Mouse (Mus musculus) cerebral cortex, adult 2 months (tissue): ENCODE data around the gene Add3.

Experiments
- WGBS: fragments of 180-500 bp; shearing (Covaris S2); methylation state at CpG from one replicate; pipeline ENCODE4 v1.1.7; 2018; 5-methylcytosine and 5-hydroxymethylcytosine counted together

Add3 gene

GRCm38 (mm10) chr19:53166367-53166766 is 26.1 kb downstream of the Add3 start:
- 64% methylated on average over 10 of the region's 10 CpGs for WGBS

- 71% methylated on average over 5 of the region's 5 CpGs for WGBS
Measured at GRCm38 (mm10) chr19:53168576-53168975, 28.3 kb downstream of the Add3 start.

- WGBS: 69% methylated on average over 5 of the region's 5 CpGs
Measured at GRCm38 (mm10) chr19:53170651-53171050, 30.4 kb downstream of the Add3 start.

- WGBS: 81% methylated on average over 2 of the region's 2 CpGs
Measured at GRCm38 (mm10) chr19:53174034-53174433, 33.8 kb downstream of the Add3 start.

- WGBS: 80% methylated on average over 5 of the region's 5 CpGs
Measured at GRCm38 (mm10) chr19:53175550-53175949, 35.3 kb downstream of the Add3 start.

GRCm38 (mm10) chr19:53176518-53176917 is 36.3 kb downstream of the Add3 start:
- WGBS: 82% methylated on average over 4 of the region's 4 CpGs

- WGBS: 81% methylated on average over 20 of the region's 20 CpGs
Measured at GRCm38 (mm10) chr19:53178611-53179528, 38.6 kb downstream of the Add3 start.

GRCm38 (mm10) chr19:53180168-53180803 is 40.0 kb downstream of the Add3 start:
- 49% methylated on average over 12 of the region's 12 CpGs for WGBS

- 61% methylated on average over 19 of the region's 19 CpGs for WGBS
Measured at GRCm38 (mm10) chr19:53181003-53181861, 41.0 kb downstream of the Add3 start.

GRCm38 (mm10) chr19:53183620-53184019 is 43.4 kb downstream of the Add3 start:
- 54% methylated on average over 9 of the region's 9 CpGs for WGBS

- WGBS: 44% methylated on average over 10 of the region's 10 CpGs
Measured at GRCm38 (mm10) chr19:53184216-53184615, 44.0 kb downstream of the Add3 start.

- 69% methylated on average over 5 of the region's 5 CpGs for WGBS
Measured at GRCm38 (mm10) chr19:53184911-53185310, 44.7 kb downstream of the Add3 start.

- 57% methylated on average over 8 of the region's 8 CpGs for WGBS
Measured at GRCm38 (mm10) chr19:53185486-53186134, 45.4 kb downstream of the Add3 start.

GRCm38 (mm10) chr19:53186456-53186855 is 46.2 kb downstream of the Add3 start:
- WGBS: 77% methylated on average over 4 of the region's 4 CpGs

- 72% methylated on average over 7 of the region's 7 CpGs for WGBS
Measured at GRCm38 (mm10) chr19:53187533-53187932, 47.3 kb downstream of the Add3 start.

- 78% methylated on average over 6 of the region's 6 CpGs for WGBS
Measured at GRCm38 (mm10) chr19:53188186-53188585, 47.9 kb downstream of the Add3 start.

GRCm38 (mm10) chr19:53188724-53189220 is 48.5 kb downstream of the Add3 start:
- WGBS: 87% methylated on average over 5 of the region's 5 CpGs

GRCm38 (mm10) chr19:53189736-53190135 is 49.5 kb downstream of the Add3 start:
- 62% methylated on average over 3 of the region's 3 CpGs for WGBS

- WGBS: 66% methylated on average over 3 of the region's 3 CpGs
Measured at GRCm38 (mm10) chr19:53190232-53190631, 50.0 kb downstream of the Add3 start.

GRCm38 (mm10) chr19:53191867-53192487 is 51.7 kb downstream of the Add3 start:
- WGBS: 72% methylated on average over 6 of the region's 6 CpGs

- 91% methylated on average over 2 of the region's 2 CpGs for WGBS
Measured at GRCm38 (mm10) chr19:53193190-53193589, 52.9 kb downstream of the Add3 start.
